Comparison of ENCODE assay signal across 21 mouse cellular contexts in genomic region chr10:53688952-53689584, GRCm38 (mm10).
"Had no signal": no experiment of that assay in that cellular context is flagged by ENCODE, and none has a peak within 500 bp of the region (broad histone marks: within the 10 kb centered on the region; RNA-seq: fewer than 3 reads in every experiment).

No protein-coding gene starts in this region.

- DNase-seq: kidney, adult 8-10 months; kidney, postnatal 10 days; kidney, postnatal 4 days; liver; liver, embryonic 13.5 days; liver, postnatal 0 days; lung, postnatal 14 days; right cerebral cortex, adult 18-20 months; right cerebral cortex, postnatal 25 days; spleen, adult 18-20 months; thymus, adult 2 months; thymus, postnatal 25 days had no signal

- H3K4me2 ChIP-seq: limb, embryonic 12.5 days; liver, embryonic 13.5 days; lung, embryonic 15.5 days; midbrain, embryonic 11.5 days had no signal

- ATAC-seq: inflammation-experienced regulatory T-cells, adult 6 months; intestine, postnatal 0 days; liver, postnatal 0 days; midbrain, embryonic 16.5 days had no signal

- H3K4me1 ChIP-seq: limb, embryonic 12.5 days; liver, embryonic 13.5 days; lung, embryonic 15.5 days had no signal

- H3K36me3 ChIP-seq: limb, embryonic 12.5 days; liver, embryonic 13.5 days; lung, embryonic 15.5 days had no signal

- H3K27me3 ChIP-seq: limb, embryonic 12.5 days; liver, embryonic 13.5 days; lung, embryonic 15.5 days had no signal

- H3K9me3 ChIP-seq: limb, embryonic 12.5 days; liver, embryonic 13.5 days; lung, embryonic 15.5 days; megakaryocyte, embryonic 14.5 days had no signal

- H3K9ac ChIP-seq: limb, embryonic 12.5 days; liver, embryonic 13.5 days; liver, postnatal 0 days; lung, embryonic 15.5 days had no signal

- H3K27ac ChIP-seq: layer of hippocampus, adult 2 months; limb, embryonic 12.5 days; liver, embryonic 13.5 days; lung, embryonic 15.5 days; macrophage had no signal

- H3K4me3 ChIP-seq: layer of hippocampus, adult 2 months; limb, embryonic 12.5 days; liver, embryonic 13.5 days; lung, embryonic 15.5 days; megakaryocyte, embryonic 14.5 days had no signal
